Mouse (Mus musculus) kidney, postnatal 14 days (tissue): ENCODE results near the gene Ssr4.
"Not testable (repeated sequence)": the region's sequence is repeated elsewhere in the genome, so short reads cannot be mapped to it uniquely, and the experiment has no call there.

Experiments
- DNase-seq: peaks from one replicate; pipeline ENCODE4 v3.0.0; 2022; ENCODE audit warnings: mixed read lengths

The Ssr4 gene

DNA sequence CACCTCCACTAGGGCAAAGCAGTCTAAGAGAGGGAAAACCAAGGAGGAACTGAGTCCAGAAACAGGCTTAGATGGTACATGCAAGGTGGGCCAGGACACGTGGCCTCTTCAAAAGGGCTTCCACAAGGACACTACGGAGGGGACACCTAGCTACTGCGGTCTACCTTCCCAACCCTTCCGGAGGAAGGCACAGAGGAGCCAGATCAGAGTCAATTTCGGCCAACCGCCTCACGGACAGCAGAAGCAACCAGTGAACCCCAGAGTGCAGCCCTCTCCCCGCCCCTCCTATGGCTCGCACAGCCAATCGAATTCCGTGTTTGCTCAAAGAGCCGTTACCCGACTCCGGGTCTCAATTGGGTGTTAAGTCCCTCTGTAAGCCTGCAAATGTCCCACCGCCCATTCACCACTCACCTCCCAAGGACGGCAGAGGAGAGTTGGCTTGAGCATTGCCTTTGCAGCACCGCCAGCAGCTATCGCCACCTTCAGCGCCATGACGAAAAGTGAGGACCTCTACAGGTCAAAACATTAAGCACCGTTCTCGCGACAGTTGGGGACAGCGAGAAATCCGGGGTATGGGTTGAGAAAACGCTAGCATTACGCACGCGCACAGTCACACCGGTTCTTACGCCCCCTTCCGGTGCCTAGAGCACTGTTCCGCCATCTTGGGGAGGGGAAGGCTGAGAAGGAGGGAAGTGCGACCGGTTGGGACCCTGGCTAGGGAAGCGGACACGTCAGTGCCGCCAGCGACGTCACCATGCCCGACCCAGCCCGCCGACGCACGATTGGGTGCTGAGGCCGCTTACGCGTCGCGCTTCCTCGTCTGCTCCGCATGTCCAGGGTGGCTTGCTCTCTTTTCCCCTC, at the start of gene Ssr4, which contains the start of gene Idh3g:
Gene Ssr4, plus strand, starts transcription at position 665 of the 861 bp plus-strand sequence.
Gene Idh3g, minus strand, starts transcription at position 534 of the 861 bp plus-strand sequence.
- peak; percentile 95 for DNase-seq

DNA sequence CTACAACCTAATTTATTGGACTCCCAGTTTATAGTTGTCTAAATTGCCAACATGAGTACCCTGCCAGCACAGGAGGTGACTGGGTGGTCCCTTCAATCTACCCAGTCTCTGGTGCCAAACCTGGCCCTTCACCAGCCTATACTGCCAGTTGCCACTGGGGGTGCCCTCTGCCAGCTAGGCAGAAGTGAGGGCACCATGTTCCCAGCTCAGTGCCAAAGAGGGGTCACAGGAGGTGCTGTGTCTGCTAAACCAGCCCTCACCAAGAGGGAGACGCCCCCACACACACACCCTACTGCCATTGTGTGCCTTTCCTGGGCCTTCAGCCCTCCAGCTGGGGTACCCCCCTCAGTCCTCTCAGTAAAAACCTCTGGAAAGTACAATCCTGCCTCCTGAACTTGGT, 48.7 kb upstream of the Ssr4 start:
- DNase-seq: no peak

DNA sequence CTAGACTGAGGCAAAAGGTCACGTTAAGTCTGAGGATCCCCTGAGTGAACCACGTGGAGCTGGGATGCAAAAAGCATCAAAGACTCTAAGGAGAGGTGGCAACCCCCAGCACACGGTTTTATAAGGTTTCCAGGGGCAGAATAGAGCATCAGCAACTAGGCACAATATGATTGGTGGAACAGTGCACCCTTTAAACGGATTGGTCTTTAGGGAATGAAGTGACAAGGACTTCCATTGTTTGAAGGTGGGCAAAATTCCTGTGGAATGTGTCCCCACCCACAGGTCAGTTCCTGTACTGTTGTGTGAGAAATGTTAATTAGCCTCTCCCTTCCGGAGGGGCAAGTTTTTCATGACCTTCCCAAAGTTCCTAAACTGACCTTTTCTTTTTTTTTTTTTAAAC, 47.7 kb upstream of the Ssr4 start:
- no peak for DNase-seq

DNA sequence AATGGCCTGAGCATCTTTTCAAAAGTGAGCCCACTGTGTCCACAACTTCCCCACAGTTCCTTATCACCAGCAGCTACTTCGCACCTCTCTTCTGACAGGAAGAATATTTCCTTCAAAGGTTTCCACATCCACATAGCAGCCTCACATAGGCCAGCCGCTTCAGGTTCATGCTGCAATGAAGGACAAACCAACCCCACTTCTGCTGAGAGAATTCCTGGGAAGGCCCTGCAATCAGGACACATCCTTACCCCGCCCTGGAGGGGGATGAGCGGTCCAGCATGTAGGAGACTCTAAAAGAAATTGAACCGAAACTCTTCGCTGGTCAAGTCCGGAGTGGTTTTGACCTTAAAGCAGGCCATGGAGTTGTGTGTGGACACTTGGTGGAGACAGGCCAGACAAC, 47.0 kb upstream of the Ssr4 start:
- DNase-seq: not testable (repeated sequence)

DNA sequence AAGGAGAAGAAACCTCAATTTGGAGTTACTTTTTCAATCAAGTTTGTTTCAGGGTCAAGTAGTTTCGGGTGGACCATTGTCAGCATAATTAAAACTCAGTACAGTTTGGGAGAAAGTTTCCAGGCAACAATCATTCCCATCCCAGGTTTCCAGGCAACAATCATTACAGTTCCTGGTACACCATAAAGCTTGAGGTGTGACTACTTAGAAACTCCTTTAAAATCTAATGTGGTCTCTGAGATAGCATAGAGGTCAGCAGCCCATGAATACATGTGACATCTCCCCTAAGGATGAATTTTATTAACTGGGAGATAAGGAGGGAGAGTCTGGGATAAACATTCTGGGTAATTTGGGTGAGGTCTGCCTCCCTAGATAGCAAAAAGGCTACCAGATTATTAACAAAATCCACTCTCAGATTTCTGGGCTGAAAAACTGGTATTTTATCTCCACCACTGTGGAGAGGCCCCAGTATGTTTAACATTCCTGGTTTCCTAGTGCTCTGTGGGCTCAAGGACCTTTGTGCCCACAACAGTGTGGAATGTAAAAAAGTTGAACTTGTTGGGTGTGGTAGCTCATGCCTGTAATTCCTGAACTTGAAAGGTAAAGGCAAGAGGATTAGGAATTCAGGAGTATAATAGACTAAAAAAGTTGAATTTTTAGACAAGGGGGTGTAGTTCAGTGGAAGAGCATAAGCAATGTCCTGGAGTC, 41.9 kb upstream of the Ssr4 start:
- no peak for DNase-seq

DNA sequence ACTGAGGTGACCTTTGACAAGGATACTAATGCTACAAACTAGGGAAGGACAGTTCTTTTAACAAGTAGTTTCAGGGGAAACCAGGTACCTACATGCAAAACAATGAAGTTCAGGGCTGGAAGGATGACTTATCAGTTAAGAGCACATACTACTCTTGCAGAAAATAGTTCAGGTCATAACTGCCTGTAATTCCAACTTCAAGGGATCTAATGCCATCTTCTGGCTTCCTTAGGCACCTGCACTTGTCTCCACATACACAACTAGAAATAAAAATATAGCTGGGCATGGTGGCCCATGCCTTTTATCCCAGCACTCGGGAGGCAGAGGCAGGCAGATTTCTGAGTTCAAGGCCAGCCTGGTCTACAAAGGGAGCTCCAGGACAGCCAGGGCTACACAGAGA, 37.9 kb upstream of the Ssr4 start:
- DNase-seq: no peak

DNA sequence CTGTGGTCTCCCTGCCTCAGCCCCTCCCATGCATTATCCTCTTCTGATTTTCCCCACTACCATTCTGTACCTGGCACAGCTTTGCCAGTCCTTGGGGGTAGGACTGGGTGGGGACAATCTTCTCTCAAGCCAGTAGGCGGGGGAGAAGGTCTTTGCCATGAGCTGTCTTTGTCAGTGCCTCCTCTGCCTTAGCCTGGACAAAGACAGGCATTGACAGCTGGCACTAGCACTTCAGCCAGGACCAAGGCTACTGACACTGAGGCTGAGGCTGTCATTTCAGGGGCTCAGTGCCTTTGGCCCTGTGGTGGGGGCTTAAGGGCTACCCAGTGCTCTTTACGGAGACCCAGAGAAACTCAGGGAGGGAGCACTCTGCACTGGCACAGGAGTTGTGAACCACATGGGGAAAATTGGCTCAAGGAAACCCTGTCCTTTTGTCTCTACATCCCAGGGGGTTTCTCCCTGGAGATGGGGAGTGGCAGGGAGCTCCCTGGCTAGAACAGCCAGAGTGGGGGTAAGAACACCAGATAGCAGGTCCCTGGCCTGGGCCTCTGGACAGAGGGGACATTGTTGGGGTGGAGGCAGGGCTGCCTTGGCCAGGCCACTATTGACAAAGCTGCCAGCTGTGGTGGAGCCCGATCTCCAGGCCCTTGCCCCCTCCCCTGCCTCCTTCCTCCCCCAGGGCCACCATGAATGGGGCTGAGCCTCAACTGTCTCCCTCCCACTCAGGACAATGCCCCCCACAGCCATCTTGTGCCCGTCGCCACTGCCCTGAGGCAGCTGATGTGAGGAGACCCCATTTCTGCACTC, 30.3 kb upstream of the Ssr4 start, which contains the start of gene Plxnb3:
Gene Plxnb3, plus strand, starts transcription at position 757 of the 807 bp plus-strand sequence.
- DNase-seq: no peak

DNA sequence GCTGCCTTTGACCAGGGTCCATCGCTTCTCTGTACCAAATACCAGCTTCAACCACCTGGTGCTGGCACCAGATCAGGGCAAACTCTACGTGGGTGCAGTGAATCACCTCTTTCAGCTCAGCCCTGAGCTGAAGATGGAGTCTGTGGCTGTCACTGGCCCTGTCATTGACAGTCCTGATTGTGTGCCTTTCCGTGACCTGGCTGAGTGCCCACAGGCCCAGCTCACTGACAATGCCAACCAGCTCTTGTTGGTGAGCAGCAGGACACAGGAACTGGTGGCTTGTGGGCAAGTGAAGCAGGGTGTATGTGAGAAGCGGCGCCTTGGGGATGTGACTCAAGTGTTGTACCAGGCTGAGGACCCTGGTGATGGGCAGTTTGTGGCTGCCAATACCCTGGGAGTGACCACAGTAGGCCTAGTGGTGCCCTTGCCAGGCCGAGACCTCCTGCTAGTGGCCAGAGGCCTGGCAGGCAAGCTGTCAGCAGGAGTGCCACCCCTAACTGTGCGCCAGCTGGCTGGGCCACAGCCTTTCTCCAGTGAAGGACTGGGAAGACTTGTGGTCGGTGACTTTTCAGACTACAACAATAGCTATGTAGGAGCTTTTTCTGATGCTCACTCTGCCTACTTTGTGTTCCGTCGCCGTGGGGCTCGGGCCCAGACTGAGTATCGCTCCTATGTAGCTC, 28.1 kb upstream of the Ssr4 start:
- no peak for DNase-seq

DNA sequence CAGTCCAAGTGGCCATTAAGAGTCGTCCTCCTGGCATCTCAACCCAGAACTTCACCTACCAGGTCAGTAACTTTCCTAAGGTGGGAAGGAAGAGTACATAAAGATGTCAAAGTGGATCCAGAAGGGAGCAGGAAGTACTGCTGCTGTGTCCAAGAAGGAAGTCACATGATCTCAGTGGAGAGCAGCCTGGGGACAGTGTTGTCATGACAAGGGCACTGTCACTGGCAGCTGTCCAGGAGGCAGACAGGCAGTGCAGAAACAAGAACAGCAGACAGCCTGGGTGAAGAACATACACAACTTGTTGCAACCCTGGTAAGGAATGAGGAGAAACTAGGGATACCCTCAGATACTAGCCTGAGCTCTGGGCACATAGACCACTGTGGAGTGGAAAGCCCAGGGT, 21.5 kb upstream of the Ssr4 start:
- peak; percentile 78 for DNase-seq

DNA sequence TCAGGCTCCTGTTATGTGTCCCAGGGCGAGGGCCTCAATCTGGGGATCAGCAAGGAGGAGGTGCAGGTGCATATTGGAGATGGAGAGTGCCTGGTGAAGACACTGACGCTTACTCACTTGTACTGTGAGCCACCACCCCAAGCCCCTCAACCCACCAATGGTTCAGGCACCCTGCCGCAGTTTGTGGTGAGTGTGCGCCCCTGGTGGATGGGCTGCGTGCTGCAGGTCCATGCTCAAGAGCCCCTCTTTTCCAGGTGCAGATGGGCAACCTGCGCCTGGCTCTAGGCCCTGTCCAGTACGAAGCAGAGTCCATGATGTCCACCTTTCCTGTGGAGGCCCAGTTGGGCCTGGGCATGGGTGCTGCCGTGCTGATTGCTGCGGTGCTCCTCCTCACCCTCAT, 19.6 kb upstream of the Ssr4 start:
- DNase-seq: peak; percentile 10

DNA sequence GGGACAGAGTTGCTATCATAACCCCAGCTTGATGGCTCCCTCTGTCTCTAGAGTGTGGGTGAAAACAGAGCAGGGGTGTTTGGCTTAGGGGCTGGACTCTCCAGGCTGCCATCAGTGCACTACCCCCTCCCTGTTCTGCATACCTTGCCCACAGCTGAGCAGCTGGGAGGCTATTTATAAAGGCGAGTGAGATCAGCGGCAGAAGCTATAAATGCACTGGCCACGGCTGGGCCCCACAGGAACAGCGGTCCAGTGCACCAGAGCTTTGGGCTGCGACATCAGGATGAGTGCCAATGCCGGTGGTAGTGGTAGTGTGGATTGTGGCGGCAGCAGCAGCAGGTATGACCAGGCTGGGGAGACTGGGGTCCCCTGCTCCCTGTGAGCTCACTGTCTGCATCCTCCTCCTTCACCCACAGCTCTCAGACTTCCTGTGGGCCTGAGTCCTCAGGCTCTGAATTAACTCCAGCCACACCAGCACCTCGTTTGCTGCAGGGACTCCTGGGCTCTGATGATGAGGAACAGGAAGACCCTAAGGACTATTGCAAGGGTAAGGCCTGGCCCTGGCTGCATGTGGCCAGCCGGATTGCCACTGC, 12.6 kb upstream of the Ssr4 start, which contains the start of gene Srpk3:
Gene Srpk3, plus strand, starts transcription at position 238 of the 593 bp plus-strand sequence.
- peak; percentile 11 for DNase-seq

DNA sequence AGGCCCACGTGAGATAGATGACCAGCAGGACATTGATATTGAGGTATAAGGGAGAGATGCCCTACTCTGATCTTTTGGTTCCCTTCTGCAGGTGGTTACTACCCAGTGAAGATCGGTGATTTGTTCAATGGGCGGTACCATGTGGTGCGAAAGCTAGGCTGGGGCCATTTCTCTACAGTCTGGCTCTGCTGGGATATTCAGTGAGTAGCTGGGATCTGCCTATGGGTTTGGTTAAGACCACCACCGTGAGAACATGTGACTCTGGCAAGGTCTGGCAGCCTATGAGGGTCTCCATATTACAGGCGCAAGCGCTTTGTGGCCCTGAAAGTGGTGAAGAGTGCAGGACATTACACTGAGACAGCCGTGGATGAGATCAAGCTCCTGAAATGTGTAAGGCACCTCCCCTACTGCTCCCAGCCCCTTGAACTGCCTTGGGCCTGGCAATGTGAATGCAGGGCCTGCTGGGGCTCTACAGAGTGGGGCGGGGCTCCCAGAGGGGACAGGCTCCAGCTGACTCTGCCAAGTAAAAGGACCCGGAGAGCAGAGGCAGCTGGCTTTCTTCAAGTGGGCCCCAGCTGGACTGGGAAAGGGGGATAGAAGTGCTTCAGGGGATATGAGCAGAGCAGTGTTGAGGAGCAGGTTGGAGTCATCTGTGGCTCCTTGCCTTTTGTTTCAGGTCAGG, 11.9 kb upstream of the Ssr4 start:
- DNase-seq: peak; percentile 41

DNA sequence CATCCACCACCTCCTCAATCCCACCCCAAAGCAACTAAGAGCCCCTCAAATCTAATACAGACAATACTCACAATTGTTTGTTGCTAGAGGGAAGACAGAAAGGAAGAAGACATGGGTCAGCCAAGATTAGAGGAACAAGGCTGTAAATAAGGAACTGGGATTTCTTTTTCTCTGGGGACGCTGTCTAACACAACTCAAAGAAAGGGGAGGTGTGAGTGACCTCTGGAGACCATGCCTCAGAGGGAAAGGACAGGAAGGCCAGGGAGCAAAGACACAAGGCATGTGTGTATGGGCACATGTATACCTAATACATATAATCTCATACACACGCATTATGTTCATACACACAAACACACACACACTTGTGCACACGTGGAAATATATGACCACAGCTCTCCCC, 4.6 kb upstream of the Ssr4 start:
- no peak for DNase-seq

DNA sequence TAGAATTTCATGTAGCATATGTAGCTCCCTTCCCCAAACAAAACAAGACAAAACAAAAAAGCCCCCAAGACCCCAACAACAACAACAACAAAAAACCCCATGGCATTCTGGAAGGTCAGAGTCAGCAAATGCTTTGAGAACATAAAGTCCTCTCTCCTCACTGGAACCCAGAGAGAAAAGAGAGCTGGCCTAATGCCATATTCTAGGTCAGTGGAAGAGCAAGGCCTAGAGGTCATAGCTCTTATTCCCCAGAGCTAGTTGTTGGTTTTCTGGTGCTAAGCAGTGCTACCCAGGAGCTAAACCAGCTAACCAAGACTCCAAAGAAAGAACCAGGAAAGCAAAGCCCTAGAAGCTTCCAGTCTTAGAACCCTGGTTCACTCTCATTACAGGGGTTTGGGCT, 1.2 kb upstream of the Ssr4 start:
- DNase-seq: peak; percentile 27

DNA sequence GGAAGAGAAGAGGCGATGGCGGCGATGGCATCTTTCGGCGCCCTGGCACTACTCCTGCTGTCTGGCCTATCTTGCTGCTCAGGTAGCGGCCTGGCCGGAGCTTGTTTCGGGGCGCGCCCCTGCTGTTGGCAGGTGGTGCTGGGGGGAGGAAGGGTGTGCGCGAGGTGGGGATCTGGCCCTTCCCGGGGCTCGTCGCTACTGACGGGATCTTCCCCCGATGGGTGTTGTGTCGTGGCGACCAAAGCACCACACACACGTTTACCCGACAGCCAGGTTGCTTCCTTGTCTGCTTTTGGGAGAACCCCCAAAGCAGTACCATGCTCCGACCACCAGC, 364 bp downstream of the Ssr4 start:
- DNase-seq: no peak

DNA sequence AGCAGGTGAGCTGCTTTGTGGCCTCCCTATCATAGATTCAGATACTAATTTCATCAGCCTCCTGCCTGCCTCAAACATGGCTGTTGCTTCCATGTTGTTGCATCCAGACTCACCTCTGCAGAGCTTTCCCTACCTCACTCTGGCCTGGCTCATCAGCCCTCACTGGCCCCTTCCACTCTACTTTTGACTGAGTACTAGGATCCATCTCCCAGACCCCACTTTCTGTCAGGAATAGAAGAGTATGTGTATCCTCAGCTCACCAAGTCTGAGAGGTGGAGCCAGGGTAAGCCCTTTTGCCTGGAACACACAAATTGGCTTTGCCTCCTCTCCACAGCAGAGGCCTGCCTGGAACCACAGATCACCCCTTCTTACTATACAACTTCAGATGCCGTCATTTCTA, 1.7 kb downstream of the Ssr4 start:
- DNase-seq: no peak

DNA sequence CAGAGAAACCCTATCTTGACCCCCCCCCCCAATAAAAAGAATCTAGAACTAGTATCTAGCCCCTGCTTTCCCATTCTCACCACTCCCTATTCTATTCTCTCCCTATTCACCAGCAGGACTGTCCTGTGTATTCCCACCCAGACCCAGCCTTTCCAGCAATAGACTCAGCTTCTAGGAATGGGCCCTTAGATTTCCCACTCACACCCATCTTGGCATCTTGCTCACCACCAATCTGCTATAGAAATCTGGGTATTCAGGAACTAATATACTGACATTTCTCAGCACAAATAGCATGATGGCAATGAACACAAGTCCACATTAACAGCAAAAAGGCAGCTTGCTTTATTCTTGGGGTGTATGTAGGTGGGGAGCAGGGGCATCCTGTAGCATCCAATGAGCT, 6.2 kb downstream of the Ssr4 start:
- DNase-seq: no peak

DNA sequence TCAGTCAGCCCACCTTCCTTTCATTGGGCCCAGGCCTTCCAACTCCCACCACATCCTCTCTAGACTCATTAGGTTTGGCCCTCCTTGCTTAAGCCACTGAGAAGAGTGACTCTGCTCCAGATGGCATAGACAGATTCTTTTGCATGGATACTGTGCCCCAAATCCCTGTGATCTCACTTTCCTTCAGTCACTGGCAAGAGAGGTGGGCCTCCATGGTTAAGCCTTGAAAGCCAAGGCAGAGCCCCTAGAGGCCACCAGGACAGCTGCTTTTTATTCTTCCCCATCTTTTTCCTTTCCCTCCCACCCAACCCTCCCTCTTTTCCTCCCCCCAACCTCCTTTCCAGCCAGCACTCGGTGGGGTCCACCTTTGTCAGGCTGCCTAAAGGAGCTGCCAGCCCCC, 6.7 kb downstream of the Ssr4 start:
- DNase-seq: no peak

DNA sequence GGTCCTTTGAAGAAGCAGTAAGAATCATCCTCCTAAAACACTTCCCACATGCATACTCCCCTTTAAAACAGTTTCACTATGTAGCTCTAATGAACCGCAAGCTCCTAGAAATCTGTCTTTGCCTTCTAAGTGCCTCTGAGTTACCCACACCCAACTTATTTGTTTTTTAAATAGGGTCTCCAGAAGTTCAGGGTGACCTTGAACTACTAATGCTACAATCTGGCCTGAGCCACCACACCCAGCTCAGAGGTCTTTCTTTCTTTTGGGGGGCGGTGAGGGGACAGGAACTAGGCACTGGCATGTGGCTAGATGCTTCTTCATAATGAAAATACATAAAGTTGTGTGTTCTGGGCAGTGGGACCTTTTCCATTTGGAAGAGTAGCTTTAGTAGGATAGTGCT, 10.7 kb downstream of the Ssr4 start:
- no peak for DNase-seq

DNA sequence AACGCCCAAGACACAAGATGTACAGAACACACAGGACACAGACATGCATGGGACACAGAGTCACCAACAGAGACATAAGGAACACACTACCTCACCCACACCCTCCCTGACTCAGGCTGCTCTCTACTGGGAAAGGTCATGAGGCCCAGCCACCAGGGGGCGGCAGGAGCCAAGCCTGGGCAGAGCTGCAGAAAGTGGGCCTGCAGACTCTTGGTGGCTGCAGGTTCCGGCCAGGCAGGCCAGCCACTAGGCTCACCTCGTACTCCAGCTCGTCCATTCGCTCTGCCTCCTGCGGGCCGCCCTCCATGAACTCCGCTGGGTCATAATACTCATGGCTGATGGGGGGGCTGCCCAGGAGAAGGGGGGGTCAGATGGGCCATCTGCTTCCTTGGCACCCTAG, 11.7 kb downstream of the Ssr4 start:
- DNase-seq: peak; percentile 80

DNA sequence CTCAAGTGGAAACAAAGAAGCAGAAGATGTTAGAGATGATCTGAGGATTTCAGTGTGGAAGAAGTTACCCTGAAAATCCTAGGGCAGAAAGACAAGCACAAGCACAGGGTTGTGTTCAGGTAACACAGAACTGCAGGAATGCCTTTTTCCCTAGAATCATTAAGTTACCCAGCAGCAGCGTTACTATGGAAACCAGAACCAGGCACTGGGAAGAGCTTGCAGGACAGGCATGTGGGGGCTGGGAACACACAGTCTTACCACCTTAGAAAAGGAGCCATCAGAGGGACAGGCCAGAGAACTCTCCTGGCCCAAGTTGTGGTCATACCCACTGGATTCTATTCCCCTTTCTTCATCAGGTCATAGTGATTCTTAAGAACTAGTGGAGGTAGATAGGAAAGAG, 19.0 kb downstream of the Ssr4 start:
- DNase-seq: no peak

DNA sequence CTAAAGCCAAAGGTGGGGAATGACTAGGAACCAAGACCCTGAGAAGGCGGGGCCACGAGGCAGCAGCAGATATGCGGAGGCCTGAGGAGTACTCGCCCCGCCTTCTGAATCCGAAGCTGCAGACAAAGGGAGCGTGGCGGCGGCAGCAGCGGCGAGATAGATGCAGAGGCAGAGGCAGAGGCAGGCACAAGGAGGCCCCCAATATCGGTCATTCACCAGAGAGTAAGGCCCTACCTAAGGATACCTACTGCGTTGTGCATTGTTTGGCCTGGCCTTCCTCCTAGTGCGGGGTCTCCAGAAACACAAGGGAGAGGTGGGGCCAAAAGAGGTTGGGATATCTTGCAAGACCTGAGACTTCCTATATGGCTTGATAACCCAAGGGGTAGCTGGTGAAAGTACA, 28.2 kb downstream of the Ssr4 start:
- no peak for DNase-seq
